ENCODE assay signal across 8 mouse cellular contexts in genomic region chr7:90029548-90030485, GRCm38 (mm10). TPM values are rescaled to one million over a fixed set of nuclear protein-coding genes. Genes with fewer than 3 reads are reported as not detected.
DNase-seq lines count a peak whose midpoint lies in the region; ATAC-seq and TF ChIP-seq lines count a peak whose summit lies in the region.

No protein-coding gene starts in this region.

- peak; percentile 35 for ATAC-seq in Patski
- peak; percentile 69 for ATAC-seq in hindbrain, embryonic 14.5 days (ENCODE audit: low FRiP score)
- no peak for ATAC-seq in liver, embryonic 15.5 days (ENCODE audit: insufficient read depth)
- ATAC-seq in neural tube, embryonic 12.5 days (ENCODE audit: low FRiP score, low read depth): 0 out of 2 replicates have a peak, but pooled peaks have one; percentile 25

- 44% methylated on average over 20 of the region's 20 CpGs for WGBS in hindbrain, embryonic 14.5 days
- 57% methylated on average over 20 of the region's 20 CpGs for WGBS in liver, embryonic 15.5 days (ENCODE audit: insufficient replicate concordance)
- 57% methylated on average over 20 of the region's 20 CpGs for WGBS in neural tube, embryonic 12.5 days

- POLR2A ChIA-PET in Patski (lab: Charles Lee): no interaction called here

- no peaks in the 10 kb centered on the region for H3K9me3 ChIP-seq in hindbrain, embryonic 14.5 days (ENCODE audit: control insufficient read depth, low read length)
- no peaks in the 10 kb centered on the region for H3K9me3 ChIP-seq in liver, embryonic 15.5 days (replicated peaks)
- H3K9me3 ChIP-seq in neural tube, embryonic 12.5 days: no peaks in the 10 kb centered on the region

- no peak for TF ChIP-seq CTCF in Patski (IDR thresholded peaks at IDR 0.05)

- peak overlapping the region; percentile 80 for H3K27ac ChIP-seq in hindbrain, embryonic 14.5 days
- peak overlapping the region; percentile 51 for H3K27ac ChIP-seq in liver, embryonic 15.5 days (replicated peaks)
- H3K27ac ChIP-seq in neural tube, embryonic 12.5 days: no peak overlapping the region

- no peak overlapping the region for H3K4me3 ChIP-seq in hindbrain, embryonic 14.5 days (replicated peaks; ENCODE audit: low read length)
- H3K4me3 ChIP-seq in liver, embryonic 15.5 days (replicated peaks): no peak overlapping the region
- H3K4me3 ChIP-seq in neural tube, embryonic 12.5 days: no peak overlapping the region

- in situ Hi-C loops in Patski (cut with MboI; ENCODE audit: low pct_unique_long_range_greater_than_20kb): no loop called here

- peak; percentile 38 for DNase-seq in Patski (ENCODE audit: low read depth, low spot score)
- peak; percentile 49 for DNase-seq in cerebellum, adult 8-10 months
- peak; percentile 41 to 51 for DNase-seq in gastrocnemius, adult 8-10 months (ENCODE audit: low spot score in 2 of 2)
- DNase-seq in hindbrain, embryonic 14.5 days (ENCODE audit: low spot score): peak; percentile 34
- no peak for DNase-seq in spleen, adult 12 weeks (ENCODE audit: low spot score)
- DNase-seq in thymus, postnatal 25 days: no peak

- H3K27me3 ChIP-seq in Patski: no peaks in the 10 kb centered on the region
- no peaks in the 10 kb centered on the region for H3K27me3 ChIP-seq in hindbrain, embryonic 14.5 days (ENCODE audit: control insufficient read depth, insufficient read depth, low read length)
- peaks cover 25% of the 10 kb centered on the region for H3K27me3 ChIP-seq in liver, embryonic 15.5 days
- H3K27me3 ChIP-seq in neural tube, embryonic 12.5 days (replicated peaks): no peaks in the 10 kb centered on the region

- CTCF ChIA-PET in Patski (lab: Charles Lee): interaction anchor here (0.8 to 1.6 kb wide), 7 partner anchors 10 to 117 kb away, joined by 3 to 7 read pairs (median 3); no protein-coding TSS in a partner anchor

- H3K4me1 ChIP-seq in hindbrain, embryonic 14.5 days (replicated peaks; ENCODE audit: control insufficient read depth, insufficient read depth, low read length): peaks cover 21% of the 10 kb centered on the region
- peaks cover 29% of the 10 kb centered on the region for H3K4me1 ChIP-seq in liver, embryonic 15.5 days (replicated peaks)
- H3K4me1 ChIP-seq in neural tube, embryonic 12.5 days: peaks cover 8% of the 10 kb centered on the region

- H3K9ac ChIP-seq in hindbrain, embryonic 14.5 days: peak overlapping the region; percentile 41
- H3K9ac ChIP-seq in liver, embryonic 15.5 days: no peak overlapping the region
- no peak overlapping the region for H3K9ac ChIP-seq in neural tube, embryonic 12.5 days

- no peaks in the 10 kb centered on the region for H3K36me3 ChIP-seq in hindbrain, embryonic 14.5 days (replicated peaks; ENCODE audit: control insufficient read depth, insufficient read depth)
- H3K36me3 ChIP-seq in liver, embryonic 15.5 days (replicated peaks): no peaks in the 10 kb centered on the region
- H3K36me3 ChIP-seq in neural tube, embryonic 12.5 days: no peaks in the 10 kb centered on the region

- H3K4me2 ChIP-seq in hindbrain, embryonic 14.5 days (replicated peaks): peak overlapping the region; percentile 30
- H3K4me2 ChIP-seq in liver, embryonic 15.5 days: no peak overlapping the region
- H3K4me2 ChIP-seq in neural tube, embryonic 12.5 days (replicated peaks): peak overlapping the region; percentile 30; the same call in 1 of the 2 replicates

RNA-seq across cellular contexts. Expression of gene Eed, which starts 49.0 kb away (rescaled TPM):
- polyA plus RNA-seq in Patski (2021): 74.1 TPM
- 10 to 100 TPM; 18.6 to 34.8 (median 26.6) TPM for total RNA-seq in gastrocnemius, adult 8-10 months (2022)
- polyA plus RNA-seq in hindbrain, embryonic 14.5 days (2014; fragmentation: Nextera tagmentation; extraction: Ambion mirVana): 27.8 and 30.9 TPM in 2 replicates
- polyA plus RNA-seq in liver, embryonic 15.5 days (2015; fragmentation: Nextera tagmentation; extraction: Ambion mirVana): 31.8 and 34.4 TPM in 2 replicates
- polyA plus RNA-seq in neural tube, embryonic 12.5 days (2016; fragmentation: Nextera tagmentation; extraction: Ambion mirVana): 65.6 and 66.0 TPM in 2 replicates

Comparison
In these comparisons a context has a peak if more than half of its experiments do, and no peak if none do; other contexts are left out.
1. DNase-seq: peak in Patski (single experiment), cerebellum, adult 8-10 months (single experiment), gastrocnemius, adult 8-10 months (2 of 2) and hindbrain, embryonic 14.5 days (single experiment); none in spleen, adult 12 weeks (single experiment) and thymus, postnatal 25 days (single experiment).